Mouse (Mus musculus) MEL-GATA-1-ER (cell line): ENCODE measurements around the gene Cyp2a12.
"Not testable (repeated sequence)": the region's sequence is repeated elsewhere in the genome, so short reads cannot be mapped to it uniquely, and the experiment has no call there.

Experiments used
- DNase-seq: peaks from one replicate; pipeline ENCODE4 v3.0.0-alpha.2; 2012; ENCODE audit warnings: low read depth; ENCODE audit errors: extremely low read depth

The Cyp2a12 gene

GRCm38 (mm10) chr7:27028789-27029188 lies at the start of gene Cyp2a12:
Gene Cyp2a12 (plus strand): TSS chr7:27029081.
- no peak for DNase-seq

GRCm38 (mm10) chr7:26981464-26981863 lies 47.4 kb upstream of the Cyp2a12 start:
- not testable (repeated sequence) for DNase-seq

GRCm38 (mm10) chr7:26981937-26982336 lies 46.9 kb upstream of the Cyp2a12 start:
- DNase-seq = not testable (repeated sequence)

DNA sequence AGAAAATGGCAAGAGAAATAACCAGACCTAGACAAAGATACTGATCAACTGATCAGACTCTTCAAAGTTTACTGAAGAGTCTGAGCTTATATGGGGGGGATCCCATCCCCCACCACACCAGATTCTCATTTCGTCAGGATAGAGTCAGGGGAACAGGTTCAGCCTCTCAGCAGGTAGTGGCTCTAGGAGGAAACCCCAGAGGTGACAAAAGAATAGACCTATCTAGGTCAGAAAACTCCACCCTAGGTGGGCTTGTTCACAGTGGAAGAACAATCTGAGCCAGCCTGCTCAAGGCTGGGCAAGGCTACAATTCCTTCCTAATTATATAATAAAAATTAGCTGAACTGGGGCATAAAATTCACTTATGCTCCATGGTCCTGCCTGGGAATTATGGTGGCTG lies 46.3 kb upstream of the Cyp2a12 start:
- DNase-seq = no peak

DNA sequence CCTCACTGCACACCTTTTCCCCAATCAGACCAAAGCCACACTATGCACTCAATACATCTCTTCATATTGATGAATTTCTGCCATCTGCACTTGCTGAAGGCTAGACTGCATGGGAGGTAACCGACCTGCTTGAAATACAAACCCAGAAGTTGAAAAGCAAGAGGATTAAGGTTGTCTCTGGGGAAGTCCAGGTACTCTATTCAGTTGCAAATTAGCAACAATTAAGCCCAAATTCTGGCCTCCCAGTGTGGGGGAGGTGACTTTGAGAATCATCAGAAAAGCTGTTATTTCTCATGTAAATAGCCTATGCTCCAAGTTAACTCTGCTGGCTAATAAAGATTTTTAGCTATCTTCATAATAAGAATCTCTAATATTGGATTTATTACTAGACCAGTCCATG lies 45.7 kb upstream of the Cyp2a12 start:
- DNase-seq = not testable (repeated sequence)

GRCm38 (mm10) chr7:27026581-27026980 lies 2.3 kb upstream of the Cyp2a12 start:
- DNase-seq = not testable (repeated sequence)

DNA sequence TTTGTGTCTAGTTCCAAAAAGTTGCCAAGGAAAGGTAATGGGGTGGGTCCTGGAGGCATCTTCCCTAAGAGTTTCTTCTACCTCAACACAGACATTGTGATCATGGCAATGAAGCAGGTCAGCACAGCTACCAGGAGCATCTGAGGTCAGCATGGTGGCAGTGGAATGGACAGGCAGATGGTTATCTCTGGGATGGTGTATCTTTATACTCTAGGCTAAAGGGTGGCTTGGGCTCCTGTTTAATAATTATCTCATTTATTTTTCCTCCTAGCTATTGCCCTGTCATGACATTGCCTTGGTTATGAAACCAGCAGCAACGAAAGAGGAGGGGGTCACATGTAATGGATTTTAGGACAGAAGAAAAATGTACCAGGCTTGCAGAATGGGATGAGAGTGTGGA lies 20.0 kb downstream of the Cyp2a12 start:
- DNase-seq = not testable (repeated sequence)

- DNase-seq = not testable (repeated sequence)
Observed at GRCm38 (mm10) chr7:27059333-27059732, 30.5 kb downstream of the Cyp2a12 start.

DNA sequence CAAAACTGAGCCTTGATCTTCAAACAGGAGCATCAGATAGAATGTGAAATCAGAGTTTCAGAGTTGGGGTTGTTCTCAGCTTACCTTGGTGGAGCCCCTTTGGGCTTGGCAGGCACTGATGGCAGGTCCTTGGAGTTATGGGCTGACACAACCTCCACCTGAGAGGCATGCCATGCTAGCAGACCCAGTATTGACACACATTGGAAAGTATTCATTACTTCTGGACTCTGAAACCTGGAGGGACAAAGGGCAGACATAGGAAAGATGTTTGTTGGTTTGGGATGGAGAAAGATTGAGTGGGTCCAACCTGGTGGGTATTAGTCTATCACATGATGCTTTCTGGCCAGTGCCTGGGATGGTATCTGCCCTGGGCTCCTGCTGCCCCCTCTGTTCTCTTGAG lies 31.0 kb downstream of the Cyp2a12 start:
- not testable (repeated sequence) for DNase-seq

DNA sequence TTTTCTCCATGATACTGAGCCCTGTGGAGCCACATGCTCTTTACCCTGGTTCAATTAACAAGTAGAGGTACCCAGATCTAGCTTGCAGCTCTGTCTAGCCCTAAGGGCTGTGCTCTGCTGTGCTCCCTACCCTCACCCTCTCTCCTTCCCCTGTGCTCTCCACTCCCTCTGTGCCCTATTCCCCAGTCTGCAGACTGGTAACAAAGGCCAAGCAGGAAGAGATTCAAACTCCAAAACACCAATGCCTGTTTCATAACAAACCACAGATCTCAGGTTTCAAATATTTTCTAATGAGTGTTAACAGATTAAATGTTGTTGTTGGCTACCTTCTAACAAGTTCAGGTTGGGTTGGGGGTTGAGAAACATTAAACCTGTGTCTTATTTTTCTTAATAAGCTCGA lies 49.8 kb downstream of the Cyp2a12 start:
- DNase-seq = no peak

- DNase-seq = no peak
Observed at GRCm38 (mm10) chr7:27081625-27082024, 52.7 kb downstream of the Cyp2a12 start.
